Mouse (Mus musculus): ENCODE results near the gene Drc1. TPM values are rescaled to one million over a fixed set of nuclear protein-coding genes. Genes with fewer than 3 reads are reported as not detected.
A peak's percentile ranks its signal among the peaks of the same experiment; 100 is the strongest.

Drc1 gene
- polyA plus RNA-seq, 1 experiment from 2014 or later = 1.8 TPM

- ATAC-seq (ENCODE audit: low read depth) = no peak
Measured at GRCm38 (mm10) chr5:30247666-30248065, 33.5 kb upstream of the Drc1 start.

GRCm38 (mm10) chr5:30255567-30256354 lies 25.4 kb upstream of the Drc1 start:
- Histone ChIP-seq H3K27me3 (no peaks in the 10 kb centered on the region), H3K9ac (no peak overlapping the region), H3K36me3 (peaks cover 70% of the 10 kb centered on the region), H3K4me2 (no peak overlapping the region), H3K4me3 (replicated peaks) (no peak overlapping the region), H3K27ac (no peak overlapping the region), H3K4me1 (replicated peaks) (no peaks in the 10 kb centered on the region; the same call in 1 of the 2 replicates), H3K9me3 (replicated peaks) (no peaks in the 10 kb centered on the region)
- DNase-seq (no peak), ATAC-seq (ENCODE audit: low read depth) (0 out of 2 replicates have a peak, but pooled peaks have one; percentile 54)
- WGBS (ENCODE audit: insufficient replicate concordance) = 80% methylated on average over 12 of the region's 12 CpGs

More at GRCm38 (mm10) chr5:30247666-30248065, 33.5 kb upstream of the Drc1 start:
- no peak overlapping the region for H3K27ac ChIP-seq
- no peaks in the 10 kb centered on the region for H3K9me3 ChIP-seq (replicated peaks)
- no peak overlapping the region for H3K4me3 ChIP-seq (replicated peaks)
- no peak overlapping the region for H3K9ac ChIP-seq
- H3K27me3 ChIP-seq = no peaks in the 10 kb centered on the region
- 89% methylated on average over 1 of the region's 1 CpGs for WGBS (ENCODE audit: insufficient replicate concordance)
- H3K4me1 ChIP-seq (replicated peaks) = peaks cover 36% of the 10 kb centered on the region
- DNase-seq = no peak
- peaks cover 31% of the 10 kb centered on the region for H3K36me3 ChIP-seq
- no peak overlapping the region for H3K4me2 ChIP-seq

- 84% methylated on average over 7 of the region's 7 CpGs for WGBS (ENCODE audit: insufficient replicate concordance)
- Histone ChIP-seq H3K36me3 (peaks cover 70% of the 10 kb centered on the region), H3K4me2 (no peak overlapping the region), H3K4me3 (replicated peaks) (no peak overlapping the region), H3K9ac (no peak overlapping the region), H3K9me3 (replicated peaks) (no peaks in the 10 kb centered on the region), H3K27ac (no peak overlapping the region), H3K27me3 (no peaks in the 10 kb centered on the region), H3K4me1 (replicated peaks) (no peaks in the 10 kb centered on the region; the same call in 1 of the 2 replicates)
- ATAC-seq (ENCODE audit: low read depth) (no peak), DNase-seq (no peak)
Measured at GRCm38 (mm10) chr5:30258776-30259175, 22.4 kb upstream of the Drc1 start.

- WGBS (ENCODE audit: insufficient replicate concordance) = 76% methylated on average over 11 of the region's 11 CpGs
- no peak overlapping the region for H3K4me2 ChIP-seq
- H3K27ac ChIP-seq = no peak overlapping the region
- no peak overlapping the region for H3K4me3 ChIP-seq (replicated peaks)
- no peaks in the 10 kb centered on the region for H3K9me3 ChIP-seq (replicated peaks)
- H3K4me1 ChIP-seq (replicated peaks) = no peaks in the 10 kb centered on the region
- DNase-seq = no peak
- H3K27me3 ChIP-seq = no peaks in the 10 kb centered on the region
- ATAC-seq (ENCODE audit: low read depth) = no peak
- no peak overlapping the region for H3K9ac ChIP-seq
- peaks cover 25% of the 10 kb centered on the region for H3K36me3 ChIP-seq
Measured at GRCm38 (mm10) chr5:30270571-30271190, 10.5 kb upstream of the Drc1 start.

- no peak for ATAC-seq (ENCODE audit: low read depth)
- H3K9ac ChIP-seq = no peak overlapping the region
- no peak overlapping the region for H3K4me3 ChIP-seq (replicated peaks)
- no peak overlapping the region for H3K27ac ChIP-seq
- H3K27me3 ChIP-seq = no peaks in the 10 kb centered on the region
- no peaks in the 10 kb centered on the region for H3K9me3 ChIP-seq (replicated peaks)
- WGBS (ENCODE audit: insufficient replicate concordance) = 80% methylated on average over 11 of the region's 11 CpGs
- H3K36me3 ChIP-seq = peaks cover 14% of the 10 kb centered on the region
- H3K4me1 ChIP-seq (replicated peaks) = no peaks in the 10 kb centered on the region
- H3K4me2 ChIP-seq = no peak overlapping the region
- no peak for DNase-seq
Measured at GRCm38 (mm10) chr5:30271599-30272281, 9.4 kb upstream of the Drc1 start.

GRCm38 (mm10) chr5:30276361-30276760 lies 4.8 kb upstream of the Drc1 start:
- WGBS (ENCODE audit: insufficient replicate concordance) = 71% methylated on average over 2 of the region's 2 CpGs
- no peak overlapping the region for H3K4me3 ChIP-seq (replicated peaks)
- H3K27me3 ChIP-seq = peaks cover 17% of the 10 kb centered on the region
- H3K36me3 ChIP-seq = no peaks in the 10 kb centered on the region
- H3K9ac ChIP-seq = no peak overlapping the region
- ATAC-seq (ENCODE audit: low read depth) (no peak), DNase-seq (no peak)
- H3K4me2 ChIP-seq = no peak overlapping the region
- no peak overlapping the region for H3K27ac ChIP-seq
- no peaks in the 10 kb centered on the region for H3K9me3 ChIP-seq (replicated peaks)
- H3K4me1 ChIP-seq (replicated peaks) = no peaks in the 10 kb centered on the region

GRCm38 (mm10) chr5:30278952-30279351 lies 2.2 kb upstream of the Drc1 start:
- no peak overlapping the region for H3K9ac ChIP-seq
- H3K4me2 ChIP-seq = no peak overlapping the region
- no peaks in the 10 kb centered on the region for H3K4me1 ChIP-seq (replicated peaks)
- no peaks in the 10 kb centered on the region for H3K9me3 ChIP-seq (replicated peaks)
- no peak overlapping the region for H3K27ac ChIP-seq
- DNase-seq = no peak
- 50% methylated on average over 3 of the region's 3 CpGs for WGBS (ENCODE audit: insufficient replicate concordance)
- peaks cover 31% of the 10 kb centered on the region for H3K27me3 ChIP-seq
- ATAC-seq (ENCODE audit: low read depth) = no peak
- H3K4me3 ChIP-seq (replicated peaks) = no peak overlapping the region
- H3K36me3 ChIP-seq = no peaks in the 10 kb centered on the region

GRCm38 (mm10) chr5:30279446-30279845 lies 1.7 kb upstream of the Drc1 start:
- no peak overlapping the region for H3K27ac ChIP-seq
- WGBS (ENCODE audit: insufficient replicate concordance) = 68% methylated on average over 4 of the region's 4 CpGs
- no peaks in the 10 kb centered on the region for H3K4me1 ChIP-seq (replicated peaks)
- no peak overlapping the region for H3K9ac ChIP-seq
- H3K4me3 ChIP-seq (replicated peaks) = no peak overlapping the region
- DNase-seq = no peak
- H3K4me2 ChIP-seq = no peak overlapping the region
- H3K27me3 ChIP-seq = peaks cover 31% of the 10 kb centered on the region
- H3K36me3 ChIP-seq = no peaks in the 10 kb centered on the region
- H3K9me3 ChIP-seq (replicated peaks) = no peaks in the 10 kb centered on the region
- no peak for ATAC-seq (ENCODE audit: low read depth)

GRCm38 (mm10) chr5:30280864-30281263 lies 324 bp upstream of the Drc1 start:
- Histone ChIP-seq H3K9ac (no peak overlapping the region), H3K9me3 (replicated peaks) (no peaks in the 10 kb centered on the region; the same call in 1 of the 2 replicates), H3K4me1 (replicated peaks) (no peaks in the 10 kb centered on the region), H3K4me2 (0 out of 2 replicates have a peak overlapping the region, but pooled peaks have one; percentile 47), H3K4me3 (replicated peaks) (peak overlapping the region; percentile 30; the same call in 1 of the 2 replicates), H3K27ac (no peak overlapping the region), H3K36me3 (no peaks in the 10 kb centered on the region), H3K27me3 (peaks cover 31% of the 10 kb centered on the region)
- ATAC-seq (ENCODE audit: low read depth) = no peak
- no peak for DNase-seq
- WGBS (ENCODE audit: insufficient replicate concordance) = 40% methylated on average over 9 of the region's 9 CpGs

GRCm38 (mm10) chr5:30285944-30286799 lies 5.0 kb downstream of the Drc1 start:
- H3K36me3 ChIP-seq = no peaks in the 10 kb centered on the region
- no peak for DNase-seq
- peak overlapping the region; percentile 78 for H3K27ac ChIP-seq
- peak overlapping the region; percentile 23; the same call in 1 of the 2 replicates for H3K9ac ChIP-seq
- H3K9me3 ChIP-seq (replicated peaks) = no peaks in the 10 kb centered on the region; the same call in 1 of the 2 replicates
- no peak overlapping the region for H3K4me3 ChIP-seq (replicated peaks)
- 66% methylated on average over 10 of the region's 10 CpGs for WGBS (ENCODE audit: insufficient replicate concordance)
- ATAC-seq (ENCODE audit: low read depth) = 0 out of 2 replicates have a peak, but pooled peaks have one; percentile 18
- peaks cover 16% of the 10 kb centered on the region for H3K27me3 ChIP-seq
- peak overlapping the region; percentile 47 for H3K4me2 ChIP-seq
- peaks cover 35% of the 10 kb centered on the region for H3K4me1 ChIP-seq (replicated peaks)

Measured in liver, embryonic 13.5 days (tissue).